ENCODE assay signal across 26 mouse cellular contexts in the genomic region with DNA sequence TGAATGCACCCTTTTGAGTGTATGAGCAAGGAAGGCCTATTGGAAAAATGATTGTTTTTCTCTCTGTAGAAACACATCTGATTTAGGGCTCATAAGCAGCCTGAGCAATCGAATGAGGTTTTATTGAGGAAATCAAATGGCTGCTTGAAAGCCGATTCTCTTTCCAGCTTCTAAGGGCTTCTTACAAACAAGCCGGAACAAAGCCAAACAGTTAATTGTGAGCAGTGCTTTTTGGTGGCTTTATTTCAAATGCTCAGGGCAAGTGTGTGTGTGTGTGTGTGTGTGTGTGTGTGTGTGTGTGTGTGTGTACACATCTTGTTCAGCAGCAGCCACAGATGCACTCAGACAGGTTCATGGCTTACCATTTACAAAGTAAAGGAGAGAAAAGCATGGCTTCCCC. TPM values are rescaled to one million over a fixed set of nuclear protein-coding genes. Genes with fewer than 3 reads are reported as not detected.
"Had no signal": no experiment of that assay in that cellular context is flagged by ENCODE, and none has a peak within 500 bp of the region (broad histone marks: within the 10 kb centered on the region; RNA-seq: fewer than 3 reads in every experiment).

No protein-coding gene starts in this region.

- H3K27ac ChIP-seq: kidney, postnatal 0 days; layer of hippocampus, adult 2 months; limb, embryonic 10.5 days; limb, embryonic 13.5 days; liver, embryonic 12.5 days; liver, embryonic 15.5 days; lung, embryonic 15.5 days; stomach, embryonic 15.5 days had no signal

- H3K36me3 ChIP-seq: limb, embryonic 10.5 days; limb, embryonic 13.5 days; liver, embryonic 12.5 days; liver, embryonic 15.5 days; lung, embryonic 15.5 days; stomach, embryonic 15.5 days had no signal

- ATAC-seq: intestine, postnatal 0 days; liver, embryonic 12.5 days had no signal

- H3K4me2 ChIP-seq: limb, embryonic 13.5 days; liver, embryonic 12.5 days; liver, embryonic 15.5 days; lung, embryonic 15.5 days; stomach, embryonic 15.5 days had no signal

- DNase-seq: kidney, adult 2 months; kidney, postnatal 25 days; layer of hippocampus, adult 9-11 months; liver; lung, adult 18-20 months; lung, postnatal 10 days; lung, postnatal 36 days; retina, postnatal 1 day; right cerebral cortex, postnatal 25 days; spleen, adult 18-20 months; thymus, postnatal 36 days had no signal

- H3K9me3 ChIP-seq: limb, embryonic 10.5 days; limb, embryonic 13.5 days; liver, embryonic 12.5 days; liver, embryonic 15.5 days; lung, embryonic 15.5 days; stomach, embryonic 15.5 days had no signal

- H3K9ac ChIP-seq: limb, embryonic 13.5 days; liver, embryonic 12.5 days; liver, embryonic 15.5 days; lung, embryonic 15.5 days; stomach, embryonic 15.5 days had no signal

- H3K4me3 ChIP-seq: layer of hippocampus, adult 2 months; limb, embryonic 10.5 days; limb, embryonic 13.5 days; liver, embryonic 12.5 days; liver, embryonic 15.5 days; lung, embryonic 15.5 days; megakaryocyte, embryonic 14.5 days; stomach, embryonic 15.5 days had no signal

- H3K4me1 ChIP-seq: liver, embryonic 12.5 days; liver, embryonic 15.5 days had no signal

RNA-seq across cellular contexts. Expression of gene Jhy, which starts 2.5 kb away (rescaled TPM):
- total RNA-seq: neutrophil, adult 5-6 weeks had no signal
- polyA plus RNA-seq: large intestine, adult 2 months; limb, embryonic 13.5 days; liver, embryonic 15.5 days; urinary bladder, adult 2 months had no signal

RNA-seq across cellular contexts. Expression of gene Crtam, which starts 43.0 kb away (rescaled TPM):
- total RNA-seq: left cerebral cortex, adult 18-20 months; left cerebral cortex, postnatal 25 days had no signal
- polyA plus RNA-seq: liver, embryonic 15.5 days; lung, embryonic 15.5 days; stomach, embryonic 15.5 days had no signal
